Mouse (Mus musculus) liver, adult (tissue): ENCODE results near the gene Trim68.
A peak's percentile ranks its signal among the peaks of the same experiment; 100 is the strongest.

Source experiments
- GATA4 ChIP-seq: IDR thresholded peaks from 2 replicates; pipeline ENCODE4 v1.6.1; 2014; ENCODE audit warnings: mild to moderate bottlenecking, low read length; ENCODE audit not compliant: insufficient replicate concordance

Trim68 gene

DNA sequence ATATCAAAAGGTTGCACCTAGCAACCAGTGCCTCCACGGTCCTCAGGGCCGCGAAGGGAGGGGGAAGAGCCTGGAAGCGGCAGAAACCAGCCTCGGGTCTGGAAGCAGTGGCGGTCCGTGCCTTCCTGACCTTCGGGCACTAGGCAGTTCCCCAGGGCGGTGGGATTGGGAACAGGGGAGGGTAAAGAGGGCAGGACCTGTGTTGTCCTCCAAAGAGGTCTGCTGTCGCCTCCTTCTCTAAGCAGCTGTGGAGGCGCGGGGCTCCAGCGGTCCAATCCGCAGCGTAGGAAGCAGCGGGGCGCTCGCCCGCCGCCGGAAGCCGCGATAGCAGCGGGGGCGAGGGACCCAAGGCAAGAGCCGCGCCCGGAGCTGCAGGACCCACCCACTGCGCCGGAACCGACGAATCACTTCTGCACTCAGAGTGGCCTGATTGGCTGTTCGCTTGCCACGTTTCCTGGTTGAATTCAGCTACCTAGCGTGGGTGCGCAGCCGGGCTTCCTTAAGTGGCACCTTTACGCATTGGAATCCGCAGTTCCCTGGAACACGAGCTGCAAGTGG, at the start of gene Trim68:
TSS of gene Trim68 (minus strand) at position 384 of the 558 bp plus-strand sequence.
- TF ChIP-seq GATA4, result peak; percentile 87; the same call in 1 of the 2 replicates

DNA sequence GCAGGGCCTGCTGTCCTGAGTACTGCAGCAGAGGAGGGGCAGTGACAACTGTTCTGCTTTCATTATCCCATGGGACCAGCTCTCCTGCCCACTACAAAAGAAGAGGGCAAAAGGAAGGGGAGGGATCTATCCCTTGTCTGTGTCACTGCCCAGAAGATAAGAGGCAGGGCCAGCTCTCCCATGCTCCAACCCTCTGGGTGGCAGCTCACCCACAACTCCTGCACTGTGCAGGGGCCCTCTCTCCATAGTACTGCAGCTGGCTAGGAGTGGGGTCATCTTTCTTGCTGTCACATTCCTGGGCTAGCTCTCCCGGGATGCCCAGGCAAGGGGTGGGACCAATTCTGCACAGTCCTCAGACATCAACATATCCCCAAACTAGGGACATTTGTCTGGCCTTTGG, 46.7 kb upstream of the Trim68 start:
- TF ChIP-seq GATA4, result no peak

DNA sequence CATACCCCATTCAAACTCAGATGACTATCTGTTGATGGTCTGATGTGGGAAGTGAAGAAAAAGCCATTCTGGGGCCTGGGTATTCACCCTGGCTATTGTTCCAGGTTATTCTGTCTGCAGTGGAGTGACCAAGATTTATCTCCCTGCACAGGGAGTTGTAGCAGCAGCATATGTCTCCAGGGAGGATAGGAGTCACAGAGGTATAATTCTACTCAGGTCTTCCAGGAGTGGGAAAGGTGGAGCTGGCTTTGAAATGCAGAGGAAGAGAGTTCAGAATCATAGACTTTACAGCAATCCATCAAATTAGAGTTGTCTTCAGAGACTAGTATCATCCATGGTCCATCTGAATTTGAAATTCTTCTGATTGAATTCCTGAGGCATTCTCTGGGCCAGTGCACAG, 40.3 kb upstream of the Trim68 start, which contains the start of gene Olfr559:
TSS of gene Olfr559 (minus strand) at position 101 of the 400 bp plus-strand sequence.
- no peak for TF ChIP-seq GATA4

DNA sequence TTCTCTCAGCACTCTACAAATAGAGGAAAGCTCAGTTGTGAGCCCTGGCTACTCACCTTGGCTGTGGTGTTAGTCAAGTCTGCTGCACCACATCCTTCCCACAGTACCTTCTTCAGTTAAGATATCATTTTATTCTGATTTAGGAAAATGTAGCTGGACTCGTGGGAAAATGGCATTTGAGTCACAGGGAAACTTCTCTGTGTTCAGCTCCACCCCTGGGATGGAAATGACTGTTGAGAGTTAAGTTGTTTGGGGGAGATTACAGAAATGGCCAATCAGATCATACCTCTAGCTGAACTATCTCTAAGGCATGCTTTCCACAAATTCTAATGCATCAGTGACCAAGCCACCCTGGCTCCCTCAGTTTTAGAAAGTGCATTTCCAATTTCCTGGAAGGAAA, 31.8 kb upstream of the Trim68 start, which contains the start of gene Olfr33:
TSS of gene Olfr33 (minus strand) at position 101 of the 400 bp plus-strand sequence.
- no peak for TF ChIP-seq GATA4

DNA sequence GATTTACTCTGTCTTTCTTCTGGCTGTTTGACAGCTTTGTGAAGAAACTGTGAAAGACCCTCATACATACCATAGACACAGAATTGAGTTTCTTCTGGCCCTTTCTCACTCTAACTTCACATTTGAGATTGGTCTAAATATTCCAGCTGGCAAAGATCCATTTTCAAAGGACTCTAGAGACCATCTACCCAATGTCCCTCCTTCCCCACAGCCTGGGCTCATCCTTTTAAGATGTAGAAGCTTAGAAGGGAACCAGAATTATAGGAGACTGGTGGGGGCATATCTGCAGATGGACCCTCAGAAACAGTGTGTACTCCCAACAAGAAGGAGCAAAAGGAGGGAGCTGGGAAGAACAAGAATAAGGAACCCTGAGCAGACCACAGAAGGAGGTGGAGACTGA, 14.8 kb upstream of the Trim68 start, which contains the start of gene Olfr558:
TSS of gene Olfr558 (plus strand) at position 301 of the 400 bp plus-strand sequence.
- no peak for TF ChIP-seq GATA4

DNA sequence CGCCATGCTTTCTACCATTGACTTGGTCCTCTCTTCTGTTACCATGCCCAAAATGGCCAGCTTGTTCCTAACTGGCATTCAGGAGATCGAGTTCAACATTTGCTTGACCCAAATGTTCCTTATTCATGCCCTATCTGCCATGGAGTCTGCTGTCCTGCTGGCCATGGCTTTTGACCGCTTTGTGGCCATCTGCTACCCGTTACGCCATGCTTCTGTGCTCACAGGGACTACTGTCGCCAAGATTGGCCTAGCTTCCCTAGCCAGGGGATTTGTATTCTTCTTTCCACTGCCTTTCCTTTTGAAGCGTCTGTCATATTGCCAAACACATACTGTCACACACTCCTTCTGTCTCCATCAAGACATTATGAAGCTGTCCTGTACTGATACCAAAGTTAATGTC, 11.3 kb upstream of the Trim68 start:
- TF ChIP-seq GATA4, result no peak

DNA sequence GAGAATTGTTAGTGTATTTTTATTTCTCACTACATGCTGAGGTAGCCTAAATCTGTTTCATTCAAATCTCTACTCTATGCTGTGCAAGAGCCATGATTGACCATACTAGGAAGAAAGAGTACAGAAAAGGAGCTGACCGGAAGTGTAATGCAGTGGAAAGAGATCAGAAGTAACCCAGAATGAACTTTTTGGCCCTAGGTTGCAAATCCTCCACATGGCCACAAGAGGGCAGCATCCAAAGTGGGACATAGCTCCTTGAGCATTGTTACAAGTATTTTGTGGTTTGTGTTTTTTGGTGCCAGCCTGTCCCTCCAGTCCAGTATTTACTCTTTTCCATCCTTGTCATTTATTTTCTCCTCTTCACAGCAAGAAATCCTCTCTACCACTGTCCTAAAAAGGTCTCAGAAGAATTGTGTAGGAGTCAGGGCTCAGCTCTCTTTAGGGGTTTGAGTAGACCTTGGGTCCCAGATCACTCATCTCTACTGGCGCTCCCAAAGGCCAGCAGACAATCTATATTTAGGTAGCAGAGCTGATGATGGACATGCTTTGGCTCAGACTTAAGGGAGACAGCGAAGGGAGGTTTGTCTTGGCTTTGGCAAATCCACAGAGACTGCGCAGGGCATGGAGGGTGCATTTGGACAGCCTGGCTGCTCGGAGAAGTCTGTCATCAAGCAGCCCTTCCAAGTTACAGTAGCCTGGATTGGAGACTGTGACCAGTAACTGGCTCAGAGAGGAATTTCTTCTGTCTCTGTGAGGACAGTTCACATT, 8.4 kb upstream of the Trim68 start, which contains the start of gene Olfr557:
TSS of gene Olfr557 (plus strand) at position 553 of the 768 bp plus-strand sequence.
- no peak for TF ChIP-seq GATA4

DNA sequence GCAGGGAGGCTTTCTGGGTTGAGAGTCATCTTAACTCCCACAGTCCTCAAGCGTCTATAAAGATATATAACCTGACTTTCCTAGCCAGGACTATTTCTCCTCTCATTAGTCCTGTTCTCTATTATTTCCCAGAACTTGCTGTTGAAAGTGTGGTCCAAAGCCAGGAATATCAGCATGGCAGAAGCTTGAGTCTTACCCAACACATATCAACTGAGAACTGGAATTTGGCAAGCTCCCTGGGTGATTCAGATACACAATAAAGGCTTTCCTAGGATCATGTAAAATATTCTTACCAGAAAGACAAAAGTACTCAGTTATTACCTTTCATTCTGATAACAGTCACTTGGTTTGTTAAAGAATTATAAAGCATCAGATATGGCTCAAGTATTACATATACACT, 5.2 kb downstream of the Trim68 start:
- no peak for TF ChIP-seq GATA4

DNA sequence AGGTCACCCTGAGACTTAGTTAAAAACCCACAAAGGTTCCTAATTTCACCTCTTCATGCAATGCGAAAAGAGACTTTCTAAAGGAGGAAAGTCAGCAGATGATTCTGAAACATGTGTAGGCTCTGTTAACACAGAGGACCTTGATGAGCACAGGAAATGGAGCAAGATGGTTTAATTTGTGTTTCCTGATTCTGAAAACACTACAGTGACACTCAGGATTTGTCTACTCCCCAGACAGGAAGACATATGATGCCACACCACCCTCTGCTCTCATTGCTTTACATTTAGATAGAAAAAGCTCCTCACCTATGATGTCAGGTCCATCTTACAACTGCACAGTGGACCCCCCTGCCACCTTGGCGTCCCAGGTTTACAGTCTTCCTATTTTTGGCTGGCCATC, 10.9 kb downstream of the Trim68 start:
- TF ChIP-seq GATA4, result no peak

DNA sequence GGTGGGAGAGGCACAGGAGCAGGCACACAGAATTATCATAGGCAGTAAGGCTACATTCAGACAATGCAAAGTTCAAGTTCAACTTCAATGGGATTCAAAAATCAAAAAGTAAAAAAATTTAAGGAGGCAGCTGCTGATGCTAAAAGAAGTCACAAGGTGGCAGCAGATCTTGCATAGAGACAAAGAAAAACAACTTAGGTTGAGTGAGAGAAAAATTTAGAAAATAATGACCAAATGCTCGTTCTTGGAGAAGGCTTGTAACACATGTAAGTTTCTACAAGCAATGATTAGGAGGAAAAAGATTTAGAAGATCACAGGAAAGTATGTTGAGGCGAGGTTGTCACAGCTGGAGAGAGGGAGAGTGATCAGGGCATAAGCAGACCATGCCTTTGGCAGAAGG, 21.7 kb downstream of the Trim68 start:
- no peak for TF ChIP-seq GATA4

DNA sequence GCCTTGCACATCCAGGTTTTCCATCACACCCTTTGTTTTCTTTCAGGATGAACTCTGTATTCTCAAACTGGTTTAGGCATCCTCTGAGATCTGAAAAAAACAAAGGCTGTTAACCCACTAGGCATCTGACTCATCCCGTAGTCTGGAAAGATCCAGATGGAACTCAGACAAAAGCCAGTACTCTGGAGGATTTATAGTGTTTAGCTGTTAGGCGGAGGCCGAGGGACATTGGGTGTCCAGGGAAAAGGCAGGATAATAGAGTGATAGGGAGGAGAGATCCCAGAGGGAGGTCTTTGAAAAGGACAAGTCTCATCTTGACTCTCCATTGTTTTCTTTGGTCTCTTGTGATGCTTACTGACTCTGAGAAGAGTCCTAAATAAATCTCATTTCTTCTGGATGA, 22.5 kb downstream of the Trim68 start, which contains the start of gene Olfr556:
TSS of gene Olfr556 (plus strand) at position 301 of the 400 bp plus-strand sequence.
- TF ChIP-seq GATA4, result no peak

DNA sequence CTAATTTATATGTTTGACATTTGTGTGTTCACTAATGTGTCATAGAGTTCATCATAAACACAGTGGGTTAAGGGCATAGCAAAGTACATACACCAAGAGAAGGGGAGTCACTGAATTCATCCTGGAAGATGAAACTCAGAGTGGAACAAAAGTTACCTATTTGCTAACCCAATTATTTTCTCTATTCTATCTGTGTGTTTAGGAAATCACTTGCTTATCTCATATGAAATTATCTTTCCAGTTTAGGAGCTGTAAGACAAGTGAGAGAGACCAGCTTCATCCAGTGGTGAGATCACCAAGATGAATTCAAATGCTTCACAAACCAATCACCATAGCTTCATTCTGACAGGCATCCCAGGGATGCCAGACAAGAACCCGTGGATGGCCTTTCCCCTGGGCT, 28.6 kb downstream of the Trim68 start, which contains the start of gene Olfr555:
TSS of gene Olfr555 (plus strand) at position 301 of the 400 bp plus-strand sequence.
- no peak for TF ChIP-seq GATA4

DNA sequence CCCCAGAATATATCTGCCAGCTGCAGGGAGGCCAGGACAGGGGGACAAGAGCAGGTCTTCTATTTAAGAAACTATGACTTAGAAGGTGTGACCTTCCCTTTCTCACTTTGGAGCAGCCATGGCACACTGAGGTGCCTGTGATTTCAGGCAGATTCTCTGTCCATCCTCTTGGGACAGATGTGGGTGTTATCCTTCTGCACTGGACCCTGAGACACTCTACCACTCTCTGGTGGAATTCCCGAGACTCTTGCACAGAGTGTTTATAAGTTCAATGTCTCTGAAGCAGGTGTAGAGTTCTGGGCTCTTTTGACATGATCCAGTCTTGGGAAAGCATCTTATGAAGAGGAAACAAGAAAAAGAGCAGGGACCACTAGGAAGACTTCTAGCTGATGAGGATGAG, 49.0 kb downstream of the Trim68 start, which contains the start of gene Olfr554:
TSS of gene Olfr554 (plus strand) at position 301 of the 400 bp plus-strand sequence.
- TF ChIP-seq GATA4, result no peak

DNA sequence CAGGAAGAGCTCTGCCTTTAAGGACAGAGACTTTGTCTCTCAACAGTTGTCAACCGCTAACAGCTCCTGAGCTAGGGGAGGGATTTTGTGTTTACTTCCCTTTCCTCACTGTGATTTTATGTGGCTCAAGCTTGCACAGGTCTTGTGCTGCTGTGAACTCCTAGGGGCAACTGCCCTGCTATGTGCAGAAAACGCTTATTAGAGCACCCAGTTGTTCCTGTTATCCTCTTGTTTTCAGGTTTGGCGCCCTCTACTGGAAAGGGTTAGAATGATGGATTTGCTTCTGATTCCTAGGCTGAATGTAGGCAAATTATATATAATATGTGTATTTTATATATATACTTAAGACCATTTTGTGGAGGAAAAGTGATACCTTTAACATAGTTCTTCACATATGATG, 50.5 kb downstream of the Trim68 start:
- no peak for TF ChIP-seq GATA4
